Mouse (Mus musculus) left cerebral cortex, adult 11 months (tissue): ENCODE data around the gene Rimbp3.
"Not testable (repeated sequence)": the region's sequence is repeated elsewhere in the genome, so short reads cannot be mapped to it uniquely, and the experiment has no call there.

Experiments used
- DNase-seq: peaks from one replicate; pipeline ENCODE4 v3.0.0; 2022; ENCODE audit warnings: low spot score

Rimbp3 gene

DNA sequence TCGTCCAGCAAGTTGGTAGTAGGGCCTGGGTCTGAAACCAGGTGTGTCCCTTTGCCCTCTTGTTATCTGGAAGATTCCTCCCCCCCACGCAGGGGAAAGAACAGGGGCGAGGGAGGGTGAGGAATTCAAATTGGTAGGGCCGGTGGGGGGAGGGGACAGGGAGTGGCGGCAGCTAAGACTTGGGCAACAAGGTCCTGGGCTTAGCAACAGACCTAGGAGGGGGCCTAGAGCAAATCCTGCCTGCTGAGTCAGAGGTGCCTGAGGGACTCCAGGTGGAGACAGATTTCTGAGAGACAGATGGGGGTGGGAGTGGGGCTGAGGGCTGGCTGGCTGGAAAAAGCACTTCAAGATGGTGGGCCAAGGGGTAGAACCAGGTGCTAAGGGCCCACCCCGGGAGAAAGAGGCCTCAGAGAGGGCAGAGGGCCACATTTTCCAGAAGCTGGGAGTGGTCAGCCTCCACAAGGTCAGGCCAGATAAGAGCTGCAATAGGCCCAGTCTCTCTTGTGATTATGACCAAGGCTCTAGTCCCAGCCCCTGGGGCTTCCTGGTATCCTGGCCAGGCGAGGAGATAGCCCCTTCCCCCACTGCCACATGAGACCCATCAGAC is 11.8 kb downstream of the Rimbp3 start:
- DNase-seq, result no peak

DNA sequence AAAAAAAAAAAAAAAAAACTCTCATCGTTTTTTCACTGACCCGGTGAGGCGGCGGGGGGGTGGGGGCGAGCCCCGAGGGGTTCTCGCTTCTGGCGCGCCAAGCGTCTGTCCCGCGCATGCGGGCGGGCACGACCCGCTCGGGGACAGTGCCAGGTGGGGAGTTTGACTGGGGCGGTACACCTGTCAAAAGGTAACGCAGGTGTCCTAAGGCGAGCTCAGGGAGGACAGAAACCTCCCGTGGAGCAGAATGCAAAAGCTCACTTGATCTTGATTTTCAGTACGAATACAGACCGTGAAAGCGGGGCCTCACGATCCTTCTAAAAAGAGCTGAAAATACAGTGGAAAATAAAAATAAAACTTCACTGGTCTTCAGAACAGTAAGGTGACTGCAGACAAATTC is 13.8 kb downstream of the Rimbp3 start:
- peak; percentile 73 for DNase-seq

DNA sequence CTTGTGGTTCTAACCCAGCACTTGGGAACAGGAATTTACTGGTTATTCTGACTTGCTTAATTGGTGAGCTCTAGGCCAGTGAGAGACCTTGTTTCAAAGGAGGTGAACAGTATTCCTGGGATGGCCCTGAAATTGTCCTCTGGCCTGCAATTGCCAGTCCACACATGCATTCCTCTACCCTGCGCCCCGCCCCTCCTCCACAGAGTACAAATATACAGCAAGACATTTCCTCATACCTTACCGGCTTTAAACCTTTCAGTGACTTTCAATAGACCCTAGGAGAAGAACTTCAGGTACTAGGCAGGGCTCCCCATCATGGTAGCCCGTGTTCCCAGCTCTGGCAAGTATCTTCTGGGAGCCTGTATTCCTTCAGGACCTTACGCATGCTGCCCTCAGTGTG is 17.2 kb downstream of the Rimbp3 start:
- no peak for DNase-seq

DNA sequence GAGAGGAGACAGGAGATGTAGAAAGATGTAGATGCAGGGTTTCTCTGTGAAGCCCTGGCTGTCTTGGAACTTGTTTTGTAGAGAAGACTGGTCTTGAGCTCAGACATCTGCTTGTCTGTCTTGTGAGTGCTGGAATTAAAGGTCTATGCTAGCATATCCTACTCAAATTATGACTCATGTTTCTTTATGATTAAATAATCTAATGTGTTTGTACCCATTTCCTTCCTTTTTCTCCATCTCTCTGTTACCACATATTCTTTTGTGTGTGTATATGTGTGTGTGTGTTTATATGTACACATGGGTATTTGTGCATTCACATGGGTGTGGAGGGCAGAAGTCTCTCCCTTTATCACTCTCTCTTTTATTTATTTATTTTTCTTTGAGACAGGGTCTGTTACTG is 18.1 kb downstream of the Rimbp3 start:
- no peak for DNase-seq

DNA sequence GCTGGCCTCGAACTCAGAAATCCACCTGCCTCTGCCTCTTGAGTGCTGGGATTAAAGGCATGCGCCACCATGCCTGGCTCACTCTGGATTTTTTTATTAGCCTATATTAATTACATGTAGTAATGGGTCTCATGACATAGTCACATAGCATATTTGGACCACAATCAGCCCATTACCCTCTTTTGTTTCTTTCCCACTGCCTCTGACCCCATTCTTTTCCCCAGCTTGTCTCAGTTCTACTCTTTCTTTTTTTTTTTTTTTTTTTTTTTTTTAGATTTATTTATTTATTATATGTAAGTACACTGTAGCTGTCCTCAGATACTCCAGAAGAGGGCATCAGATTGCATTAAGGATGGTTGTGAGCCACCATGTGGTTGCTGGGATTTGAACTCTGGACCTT is 23.1 kb downstream of the Rimbp3 start:
- DNase-seq, result not testable (repeated sequence)

DNA sequence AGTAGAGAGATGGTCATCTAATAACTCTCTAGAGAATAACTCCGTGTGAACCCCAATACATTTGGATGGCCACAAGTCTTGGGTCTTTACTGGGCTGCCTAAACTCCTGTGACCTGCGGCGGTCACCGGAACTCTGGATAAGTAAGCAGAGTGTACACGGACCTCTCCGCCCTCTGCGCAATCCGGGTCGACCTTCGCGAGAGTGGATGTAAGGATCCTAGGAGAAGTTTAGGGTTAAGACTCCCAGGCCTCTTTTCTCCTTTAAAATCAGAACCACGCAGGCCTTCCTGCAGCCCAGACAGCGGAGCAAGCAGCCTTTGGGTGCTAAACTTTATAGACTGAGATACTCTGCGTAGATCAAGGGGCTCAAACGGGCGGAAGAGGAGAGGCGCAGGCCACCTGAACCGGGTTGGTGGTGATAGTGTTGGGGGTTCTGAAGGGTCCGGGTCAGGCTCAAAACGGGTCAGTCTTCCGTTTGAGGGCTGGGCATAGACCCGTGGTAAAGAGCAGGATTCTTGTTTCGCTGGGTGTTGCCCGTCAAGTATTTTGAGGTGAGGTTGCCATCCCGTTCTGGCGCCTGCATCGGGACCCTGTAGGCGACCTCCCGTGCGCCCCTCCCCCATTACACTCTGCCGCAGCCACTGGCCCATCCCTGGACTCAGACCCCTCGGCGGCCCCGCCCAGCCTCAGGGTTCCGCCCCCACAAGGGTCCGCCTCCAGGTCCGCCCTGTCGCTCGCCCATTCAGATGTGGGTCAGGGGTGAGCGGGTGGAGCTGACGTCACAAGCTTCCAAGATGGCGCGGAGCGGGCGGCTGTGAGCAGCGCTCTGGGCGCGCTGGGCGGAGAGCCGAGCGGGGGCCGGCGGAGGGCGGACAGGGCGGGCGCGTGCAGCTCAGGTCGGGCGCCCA is 24.6 kb downstream of the Rimbp3 start, which contains the start of gene Hic2:
Hic2 (plus strand) TSS at position 779 of the 908 bp plus-strand sequence.
- DNase-seq, result peak; percentile 84

DNA sequence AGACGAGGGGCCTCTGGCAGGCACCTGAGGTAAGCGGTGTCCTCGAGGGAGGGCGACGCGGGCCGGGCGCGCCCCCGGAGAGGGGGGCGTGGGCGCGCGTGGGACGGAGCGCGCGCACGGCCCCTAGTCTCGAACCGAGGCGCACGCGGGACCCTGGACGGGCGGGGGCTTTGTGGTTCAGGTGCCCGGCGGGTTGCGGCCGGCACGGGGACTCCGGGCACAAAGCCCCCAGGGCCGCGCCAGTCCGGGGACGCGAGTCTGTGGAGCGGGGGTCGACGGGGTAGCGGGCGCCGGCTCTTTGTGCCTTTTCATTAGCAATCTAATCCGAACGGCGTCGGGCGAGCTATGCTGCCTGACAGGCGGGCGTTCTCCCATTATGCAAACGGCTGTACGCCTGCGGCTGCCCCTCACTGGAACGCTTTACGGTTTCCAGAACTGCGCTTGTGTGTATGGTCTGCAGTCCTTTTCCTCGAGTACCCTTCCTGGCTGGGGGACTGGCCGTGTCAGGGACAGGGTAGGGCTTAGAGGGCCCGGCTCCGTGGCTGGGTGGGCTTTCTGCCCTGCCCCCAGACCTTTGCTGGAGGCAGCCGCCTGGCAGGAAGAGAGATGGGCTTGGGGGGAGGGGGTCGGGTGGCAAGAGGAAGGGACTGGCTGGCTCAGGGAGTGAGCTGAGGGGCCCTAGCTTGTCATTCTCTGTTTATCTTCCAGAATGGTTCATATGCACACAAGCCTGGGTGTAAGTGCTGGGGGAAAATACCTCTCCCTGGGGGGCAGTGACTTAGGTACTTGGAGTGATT is 25.5 kb downstream of the Rimbp3 start:
- peak; percentile 24 for DNase-seq

DNA sequence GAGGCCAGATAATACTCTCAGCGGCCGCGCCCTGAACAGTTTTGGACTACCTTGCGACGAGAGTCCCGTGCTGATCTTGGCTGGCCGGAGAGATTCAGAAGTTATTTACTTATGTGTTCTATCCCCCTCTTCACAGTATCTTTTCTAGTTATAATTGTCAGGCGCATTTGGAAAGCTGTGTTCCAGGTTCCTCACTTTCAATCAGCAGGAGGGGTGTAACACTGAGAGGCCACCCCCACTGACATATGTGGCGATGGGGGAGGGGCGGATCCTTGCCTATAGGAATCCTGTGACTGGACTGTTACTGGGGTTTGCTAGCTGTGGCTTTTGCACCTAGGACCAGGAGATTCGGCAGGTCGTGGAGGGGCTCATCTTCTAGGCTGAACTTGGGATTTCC is 26.1 kb downstream of the Rimbp3 start:
- DNase-seq, result no peak

DNA sequence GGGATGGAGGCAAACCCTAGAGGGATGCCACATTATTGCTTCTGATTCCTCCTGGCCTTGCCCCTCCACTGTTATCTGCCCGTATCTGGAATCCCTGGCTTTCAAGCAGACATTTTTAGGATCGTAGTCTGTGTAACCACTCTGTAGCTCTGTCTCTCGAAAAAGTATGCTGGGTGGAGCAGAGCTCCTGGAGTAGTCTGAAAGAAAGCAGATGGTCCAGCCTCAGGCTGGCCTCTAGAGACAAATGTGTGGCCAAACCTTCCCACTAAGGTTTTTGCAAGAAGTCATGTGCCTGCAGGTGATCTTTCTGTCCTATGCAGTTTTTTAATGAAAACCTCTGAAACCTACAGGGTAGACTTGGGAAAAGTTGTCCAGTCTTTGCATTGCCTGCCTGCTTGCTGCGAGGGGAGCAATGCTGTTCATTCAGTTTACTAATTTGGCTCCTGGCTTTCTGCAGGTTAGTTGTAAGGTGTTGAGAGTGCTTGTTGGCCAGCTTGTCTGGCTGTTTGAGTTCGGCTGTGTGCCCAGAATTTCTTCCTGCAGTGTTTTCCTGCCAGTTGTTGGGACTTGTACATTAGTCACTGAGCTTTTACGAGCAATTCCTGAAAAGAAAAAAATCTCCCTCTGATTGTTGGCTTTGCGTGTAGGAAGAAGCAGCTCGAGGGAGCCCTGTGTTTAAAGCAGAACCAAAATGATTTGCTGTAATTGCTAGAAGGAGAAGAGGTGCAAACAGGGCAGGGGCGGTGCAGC is 26.7 kb downstream of the Rimbp3 start:
- no peak for DNase-seq

DNA sequence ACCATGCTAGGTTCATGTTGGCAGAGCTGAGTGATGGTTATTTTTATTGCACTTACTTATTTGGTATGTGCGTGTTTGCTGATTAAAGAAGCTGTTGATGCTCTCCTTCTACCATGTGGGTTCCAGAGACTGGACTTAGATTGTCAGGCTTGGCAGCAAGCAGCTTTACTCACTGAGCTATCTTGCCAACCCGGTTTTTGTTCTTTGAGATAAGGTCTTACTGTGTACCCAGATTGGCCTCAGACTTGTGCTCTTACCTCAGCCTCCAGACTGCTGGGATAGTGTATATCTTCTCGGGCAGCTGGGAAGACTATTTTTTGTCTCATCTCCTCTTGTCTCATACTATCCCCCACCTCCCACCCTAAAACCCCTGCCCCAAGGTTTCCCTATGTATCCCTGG is 29.2 kb downstream of the Rimbp3 start:
- DNase-seq, result no peak

DNA sequence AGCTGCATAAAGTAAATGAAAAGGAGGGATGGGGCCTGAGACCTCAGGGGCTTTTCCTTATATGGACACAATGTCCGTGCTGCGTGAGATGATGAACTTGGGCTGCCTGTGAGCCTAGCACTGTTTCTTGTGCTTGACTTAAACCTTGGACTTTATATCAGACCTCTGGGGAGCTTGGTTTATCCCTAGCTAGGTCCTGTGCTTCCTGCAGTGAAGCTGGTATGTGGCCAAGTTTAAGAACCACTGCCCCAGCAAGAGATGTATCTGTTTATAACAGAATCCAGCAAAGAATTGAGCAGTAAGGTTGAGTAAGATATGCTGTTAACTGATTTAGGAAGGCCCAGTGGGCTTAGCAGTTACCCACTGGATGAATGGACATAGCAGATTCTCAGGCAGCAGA is 31.0 kb downstream of the Rimbp3 start:
- no peak for DNase-seq

DNA sequence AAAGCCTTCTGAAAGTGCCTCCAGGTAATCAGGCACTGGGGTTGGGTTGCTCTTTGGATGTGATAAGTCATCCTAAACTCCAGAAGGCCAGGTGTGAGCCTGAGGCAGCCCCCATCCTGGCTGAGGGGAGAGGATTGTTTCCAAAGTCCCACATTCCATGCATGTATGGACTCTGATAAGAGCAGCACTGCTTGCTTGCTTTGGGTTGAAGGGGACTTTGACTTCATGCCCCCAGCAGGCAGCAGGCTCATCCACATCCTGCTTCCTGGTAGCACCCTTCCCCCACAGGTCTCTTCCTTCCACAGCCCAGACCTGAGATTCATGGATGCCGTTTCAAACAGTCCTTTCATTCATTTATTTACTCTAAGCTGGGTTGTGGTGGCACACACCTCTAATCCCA is 35.3 kb downstream of the Rimbp3 start:
- DNase-seq, result no peak

DNA sequence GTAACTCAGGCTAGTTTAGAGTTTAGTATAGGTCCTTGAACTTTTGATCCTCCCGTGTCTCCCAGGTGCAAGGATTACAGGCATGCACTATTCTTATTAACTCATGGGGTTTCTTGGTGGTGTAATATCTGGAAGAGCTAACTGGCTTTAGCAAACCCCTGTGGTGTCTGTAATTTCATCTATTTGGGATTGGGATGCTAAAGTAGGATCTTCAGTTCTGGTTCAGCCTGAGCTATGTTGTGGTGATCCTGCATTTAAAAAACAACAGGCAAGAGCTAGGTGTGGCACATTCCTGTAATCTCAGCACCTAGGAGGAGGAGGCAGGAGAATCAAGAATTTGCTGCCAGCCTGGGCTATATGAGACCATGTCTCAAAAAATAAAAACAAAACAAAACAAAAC is 36.6 kb downstream of the Rimbp3 start:
- DNase-seq, result no peak

DNA sequence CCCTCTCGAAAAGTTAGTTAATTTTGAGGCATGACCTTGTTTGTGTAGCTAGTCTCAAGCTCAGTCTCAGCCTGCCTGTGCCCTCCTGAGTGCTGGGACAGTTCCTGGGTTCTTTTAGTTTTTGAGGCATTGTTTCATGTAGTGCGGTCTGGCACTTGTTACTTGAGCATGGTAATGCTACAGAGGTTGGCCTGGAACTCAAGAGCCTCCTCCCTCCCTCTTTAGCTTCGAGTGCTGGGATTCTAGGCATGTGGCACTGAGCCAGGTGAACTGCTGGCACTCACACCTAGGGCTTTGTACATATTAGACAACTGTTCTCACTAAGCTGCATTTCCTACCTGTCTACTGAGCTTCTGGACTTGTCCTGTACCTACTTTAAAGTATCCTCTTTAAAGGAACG is 39.3 kb downstream of the Rimbp3 start:
- DNase-seq, result no peak

DNA sequence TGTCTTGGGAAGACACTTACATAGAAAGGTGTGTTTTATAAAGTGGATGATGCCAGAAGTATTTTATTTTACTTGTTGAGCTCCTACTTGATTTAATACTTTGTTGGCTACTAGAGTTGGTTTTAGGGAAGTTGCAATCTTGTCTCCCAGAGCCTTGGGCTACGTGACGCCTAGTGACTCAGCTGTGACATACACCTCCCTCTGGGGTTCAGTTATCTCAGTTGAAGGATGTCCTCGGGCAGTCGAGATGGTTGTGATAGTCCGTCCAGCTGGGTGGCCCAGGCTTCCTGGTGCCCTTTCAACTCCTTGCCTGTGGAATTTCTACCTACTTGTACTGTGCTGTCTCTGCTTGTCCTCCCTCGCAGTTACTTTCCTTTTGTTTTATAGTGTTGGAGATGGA is 40.7 kb downstream of the Rimbp3 start:
- no peak for DNase-seq

DNA sequence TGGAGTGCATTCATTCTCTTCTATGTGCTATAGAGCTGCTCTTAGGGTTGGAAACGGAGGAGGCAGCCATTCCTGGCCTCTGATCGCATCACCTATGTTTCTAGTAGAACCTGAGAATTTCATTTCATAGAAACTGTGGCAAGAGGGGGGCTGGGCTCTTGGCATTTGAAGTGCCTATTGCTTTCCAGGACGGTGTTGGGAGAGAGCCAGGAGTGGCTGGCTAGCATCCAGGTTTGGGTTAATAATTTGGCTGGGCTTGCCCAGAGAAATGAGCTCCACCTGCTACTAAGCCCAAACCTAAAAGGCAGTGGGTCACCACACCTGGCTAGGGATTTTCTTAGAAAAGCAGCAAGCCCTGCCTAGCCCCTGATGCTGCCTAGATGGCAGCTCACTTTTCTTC is 43.1 kb downstream of the Rimbp3 start:
- no peak for DNase-seq

DNA sequence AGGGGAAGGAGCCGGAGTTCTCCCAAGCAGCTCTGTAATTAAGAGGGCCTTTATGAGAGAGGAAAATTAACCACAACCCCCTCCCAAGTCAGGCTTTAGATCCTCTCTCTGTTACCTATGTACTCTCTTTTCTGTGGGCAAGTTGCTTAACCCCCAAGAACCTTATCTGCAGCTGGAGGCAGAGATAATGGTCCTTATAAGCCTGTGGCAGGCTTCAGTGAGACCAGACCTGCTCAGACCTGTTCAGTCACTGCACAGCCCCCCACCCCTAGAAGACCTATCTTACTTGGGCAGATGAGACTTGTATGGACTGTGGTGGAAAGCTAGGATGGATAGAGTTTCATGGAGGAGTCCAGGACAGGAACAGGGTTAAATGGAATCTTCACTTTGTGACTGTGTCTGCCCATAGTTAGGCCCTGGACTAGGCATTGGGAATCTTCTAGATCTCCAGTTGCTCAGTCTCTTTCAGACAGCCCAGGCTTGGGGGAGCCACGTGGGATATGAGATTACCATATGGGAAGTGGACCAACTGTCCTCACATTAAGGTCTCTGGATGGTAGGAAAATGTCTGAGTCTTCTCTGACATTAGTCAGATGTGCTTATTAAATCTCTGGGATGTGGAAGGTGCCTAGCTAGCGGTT is 43.8 kb downstream of the Rimbp3 start:
- DNase-seq, result no peak

DNA sequence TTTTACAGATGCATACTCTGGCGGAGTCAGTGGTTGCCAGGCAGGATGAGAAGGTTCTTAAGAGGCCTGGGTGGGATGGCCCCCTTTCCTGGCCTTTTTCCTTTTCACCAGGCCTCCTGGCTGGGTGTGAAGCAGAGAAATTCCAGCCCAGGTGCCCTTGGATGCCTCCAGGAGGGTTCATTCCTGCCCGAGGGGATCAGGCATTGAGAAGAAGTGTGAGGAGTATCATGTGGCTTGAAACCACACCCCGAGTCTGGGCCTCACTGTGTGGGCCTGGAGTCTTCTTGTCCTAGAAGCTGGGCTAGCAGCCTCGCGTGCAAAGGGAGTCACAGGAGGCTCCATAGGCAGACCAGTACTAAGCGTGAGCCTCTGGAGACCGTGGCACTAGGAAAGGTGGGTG is 44.4 kb downstream of the Rimbp3 start:
- DNase-seq, result no peak

DNA sequence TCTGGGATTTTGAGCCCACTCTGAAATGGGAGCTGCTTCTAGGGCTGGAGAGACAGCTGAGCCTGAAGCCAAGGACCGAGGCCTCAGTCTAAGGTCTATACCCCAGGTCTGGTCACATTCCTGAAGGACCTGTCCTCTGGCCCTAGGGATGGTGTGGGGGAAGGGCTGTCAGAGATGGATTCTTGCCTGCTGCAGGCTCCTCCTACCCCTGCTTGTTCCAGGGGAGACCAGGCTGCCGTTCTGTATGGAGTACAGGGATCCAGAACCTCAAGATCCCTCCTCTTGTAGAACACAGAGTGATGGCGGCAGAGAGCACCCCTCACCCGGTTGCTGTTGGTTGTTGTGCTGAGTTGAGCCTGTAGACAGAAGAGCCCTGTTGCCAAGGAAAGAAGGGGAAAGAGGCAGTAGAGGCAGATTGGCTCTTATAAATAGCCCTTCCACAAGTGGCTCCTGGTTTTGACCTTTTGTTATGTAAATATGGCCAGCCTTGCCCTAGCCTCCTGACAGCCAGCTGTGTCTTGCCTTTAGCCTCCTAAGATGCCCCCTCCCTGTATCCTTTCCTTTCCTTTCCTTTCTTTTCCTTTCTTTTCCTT is 45.7 kb downstream of the Rimbp3 start:
- no peak for DNase-seq

DNA sequence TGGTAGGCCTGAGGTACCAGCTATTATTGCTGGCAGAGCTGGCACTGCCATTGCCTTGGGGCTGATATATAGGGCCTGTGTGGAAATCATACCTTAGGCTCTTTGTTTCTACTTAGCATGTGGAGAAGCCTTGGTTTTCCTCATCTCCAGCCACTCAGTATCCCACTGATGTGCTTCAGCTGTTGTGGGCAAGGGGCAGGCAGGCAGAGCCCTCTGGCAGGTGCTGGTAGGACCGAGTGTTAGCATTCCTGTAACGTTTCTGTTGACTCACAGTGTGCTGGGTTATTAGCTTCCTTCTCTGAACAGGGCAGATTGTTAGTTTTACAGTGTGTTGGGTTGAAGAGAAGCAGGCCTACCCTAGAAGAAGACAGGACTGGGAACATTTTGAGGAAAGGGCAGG is 46.9 kb downstream of the Rimbp3 start:
- no peak for DNase-seq

DNA sequence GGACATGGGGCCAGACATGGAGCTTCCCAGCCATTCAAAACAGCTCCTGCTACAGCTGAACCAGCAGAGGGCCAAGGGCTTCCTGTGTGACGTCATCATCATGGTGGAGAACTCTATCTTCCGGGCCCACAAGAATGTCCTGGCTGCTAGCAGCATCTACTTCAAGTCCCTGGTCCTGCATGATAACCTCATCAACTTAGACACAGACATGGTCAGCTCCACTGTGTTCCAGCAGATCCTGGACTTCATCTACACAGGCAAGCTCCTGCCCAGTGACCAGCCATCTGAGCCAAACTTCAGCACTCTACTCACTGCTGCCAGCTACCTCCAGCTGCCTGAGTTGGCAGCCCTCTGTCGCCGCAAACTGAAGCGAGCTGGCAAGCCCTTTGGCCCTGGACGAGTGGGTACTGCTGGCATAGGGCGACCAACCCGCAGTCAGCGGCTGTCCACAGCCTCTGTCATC is 49.0 kb downstream of the Rimbp3 start:
- no peak for DNase-seq
